Mouse (Mus musculus): ENCODE measurements around the gene Pip4k2c. TPM values are rescaled to one million over a fixed set of nuclear protein-coding genes. Genes with fewer than 3 reads are reported as not detected.

Pip4k2c gene
- polyA plus RNA-seq, 1 experiment from 2014 or later: 16.4 TPM

GRCm38 (mm10) chr10:127147135-127147534 lies 64.2 kb downstream of the Pip4k2c start:
- Histone ChIP-seq H3K9me3 (ENCODE audit: control insufficient read depth, low read length) (no peaks in the 10 kb centered on the region), H3K4me1 (replicated peaks; ENCODE audit: control insufficient read depth, insufficient read depth, low read length) (no peaks in the 10 kb centered on the region), H3K27me3 (ENCODE audit: control insufficient read depth, insufficient read depth, low read length) (no peaks in the 10 kb centered on the region), H3K36me3 (ENCODE audit: control insufficient read depth, insufficient read depth, low read length) (no peaks in the 10 kb centered on the region), H3K4me3 (ENCODE audit: low read depth, low read length) (no peak overlapping the region), H3K4me2 (ENCODE audit: low read depth, low read length, severe bottlenecking) (no peak overlapping the region), H3K9ac (ENCODE audit: low read length) (no peak overlapping the region), H3K27ac (ENCODE audit: low read depth, low read length) (no peak overlapping the region)
- ATAC-seq (replicated peaks; ENCODE audit: low FRiP score): no peak
- no peak for DNase-seq (ENCODE audit: low spot score)
- 81% methylated on average over 6 of the region's 6 CpGs for WGBS

Other genes with a start within 250 kb of the Pip4k2c start
- 58.8 and 63.2 TPM in 2 replicates for gene Ctdsp2, start 232.9 kb downstream of the Pip4k2c start, polyA plus RNA-seq (2014; fragmentation: Nextera tagmentation; extraction: Ambion mirVana)
- gene Avil, start 210.9 kb downstream of the Pip4k2c start, polyA plus RNA-seq (2014; fragmentation: Nextera tagmentation; extraction: Ambion mirVana): 0.08 and 0.32 TPM in 2 replicates
- gene Tsfm, start 180.7 kb downstream of the Pip4k2c start, polyA plus RNA-seq (2014; fragmentation: Nextera tagmentation; extraction: Ambion mirVana): 91.2 and 93.8 TPM in 2 replicates
- gene Mettl1, start 170.2 kb downstream of the Pip4k2c start, polyA plus RNA-seq (2014; fragmentation: Nextera tagmentation; extraction: Ambion mirVana): 42.5 and 44.0 TPM in 2 replicates
- 0.11 TPM in 1 of 2 replicates, not detected in the other for gene Eef1akmt3, start 170.1 kb downstream of the Pip4k2c start, polyA plus RNA-seq (2014; fragmentation: Nextera tagmentation; extraction: Ambion mirVana)
- 0.23 TPM in 1 of 2 replicates, not detected in the other for gene Cyp27b1, start 163.3 kb downstream of the Pip4k2c start, polyA plus RNA-seq (2014; fragmentation: Nextera tagmentation; extraction: Ambion mirVana)
- 2.7 and 3.7 TPM in 2 replicates for gene March9, start 151.4 kb downstream of the Pip4k2c start, polyA plus RNA-seq (2014; fragmentation: Nextera tagmentation; extraction: Ambion mirVana)
- 2,945 and 3,022 TPM in 2 replicates for gene Cdk4, start 148.1 kb downstream of the Pip4k2c start, polyA plus RNA-seq (2014; fragmentation: Nextera tagmentation; extraction: Ambion mirVana)
- 144 and 159 TPM in 2 replicates for gene Tspan31, start 141.3 kb downstream of the Pip4k2c start, polyA plus RNA-seq (2014; fragmentation: Nextera tagmentation; extraction: Ambion mirVana)
- 0.47 and 0.64 TPM in 2 replicates for gene Agap2, start 136.3 kb downstream of the Pip4k2c start, polyA plus RNA-seq (2014; fragmentation: Nextera tagmentation; extraction: Ambion mirVana)
- gene Os9, start 90.5 kb downstream of the Pip4k2c start, polyA plus RNA-seq (2014; fragmentation: Nextera tagmentation; extraction: Ambion mirVana): 51.1 and 57.9 TPM in 2 replicates
- gene B4galnt1, start 46.4 kb downstream of the Pip4k2c start, polyA plus RNA-seq (2014; fragmentation: Nextera tagmentation; extraction: Ambion mirVana): 7.8 and 8.4 TPM in 2 replicates
- 0.93 and 1.1 TPM in 2 replicates for gene Slc26a10, start 30.9 kb downstream of the Pip4k2c start, polyA plus RNA-seq (2014; fragmentation: Nextera tagmentation; extraction: Ambion mirVana)
- gene Arhgef25, start 21.5 kb downstream of the Pip4k2c start, polyA plus RNA-seq (2014; fragmentation: Nextera tagmentation; extraction: Ambion mirVana): 31.6 and 33.5 TPM in 2 replicates
- 157 and 170 TPM in 2 replicates for gene Dtx3, start 15.9 kb downstream of the Pip4k2c start, polyA plus RNA-seq (2014; fragmentation: Nextera tagmentation; extraction: Ambion mirVana)
- gene Kif5a, start 51.8 kb upstream of the Pip4k2c start, polyA plus RNA-seq (2014; fragmentation: Nextera tagmentation; extraction: Ambion mirVana): 21.7 and 23.6 TPM in 2 replicates
- 202 and 207 TPM in 2 replicates for gene Dctn2, start 54.8 kb upstream of the Pip4k2c start, polyA plus RNA-seq (2014; fragmentation: Nextera tagmentation; extraction: Ambion mirVana)
- gene Mbd6, start 77.4 kb upstream of the Pip4k2c start, polyA plus RNA-seq (2014; fragmentation: Nextera tagmentation; extraction: Ambion mirVana): 22.6 and 24.0 TPM in 2 replicates
- gene Mars, start 100.2 kb upstream of the Pip4k2c start, polyA plus RNA-seq (2014; fragmentation: Nextera tagmentation; extraction: Ambion mirVana): 191 and 195 TPM in 2 replicates
- gene Arhgap9, start 110.4 kb upstream of the Pip4k2c start, polyA plus RNA-seq (2014; fragmentation: Nextera tagmentation; extraction: Ambion mirVana): 0.88 and 1.7 TPM in 2 replicates
- 6.1 and 6.5 TPM in 2 replicates for gene Gli1, start 130.4 kb upstream of the Pip4k2c start, polyA plus RNA-seq (2014; fragmentation: Nextera tagmentation; extraction: Ambion mirVana)
- 0.05 and 0.07 TPM in 2 replicates for gene Inhbe, start 142.8 kb upstream of the Pip4k2c start, polyA plus RNA-seq (2014; fragmentation: Nextera tagmentation; extraction: Ambion mirVana)
- not detected in 2 replicates for gene Inhbc, start 158.8 kb upstream of the Pip4k2c start, polyA plus RNA-seq (2014; fragmentation: Nextera tagmentation; extraction: Ambion mirVana)
- gene R3hdm2, start 168.7 kb upstream of the Pip4k2c start, polyA plus RNA-seq (2014; fragmentation: Nextera tagmentation; extraction: Ambion mirVana): 34.7 and 44.6 TPM in 2 replicates

Measured in forebrain, embryonic 11.5 days (tissue).